Mouse (Mus musculus): ENCODE data around the gene Polr2b.

DNA sequence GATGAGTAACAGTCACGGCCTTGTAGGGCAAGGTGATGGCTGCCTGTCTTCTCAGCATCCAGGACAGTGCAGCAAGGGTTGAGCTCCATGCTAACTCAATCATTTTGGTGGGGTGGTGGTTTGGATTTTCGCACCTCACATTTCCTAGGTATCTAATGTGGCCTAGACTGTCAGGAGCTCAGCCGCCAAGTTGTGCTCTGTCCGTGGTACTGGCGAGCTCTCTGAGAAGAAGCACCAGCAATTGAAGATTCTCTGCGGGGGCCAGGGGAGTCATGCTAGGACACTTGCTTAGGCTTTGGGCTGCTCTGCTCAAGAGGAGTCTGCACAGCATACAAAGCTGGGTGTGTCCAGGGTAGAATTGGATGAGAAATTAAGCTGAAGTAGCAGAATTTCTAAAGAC is 22.0 kb upstream of the Polr2b start:
- TF ChIP-seq EP300 (IDR thresholded peaks at IDR 0.05; ENCODE audit: low read depth) (no peak), CTCF (IDR thresholded peaks at IDR 0.05; ENCODE audit: low read depth) (no peak)
